Mouse (Mus musculus) spleen, postnatal 36 days (tissue): ENCODE measurements around the gene Lrr1.
"Not testable (repeated sequence)": the region's sequence is repeated elsewhere in the genome, so short reads cannot be mapped to it uniquely, and the experiment has no call there.

Experiments used
- DNase-seq, 2 experiments: peaks; one replicate each; pipeline ENCODE4 v3.0.0; 2022; ENCODE audit warnings: low spot score in 2 of 2, mixed read lengths in 1 of 2

Lrr1 gene

GRCm38 (mm10) chr12:69168461-69169106 is at the start of gene Lrr1:
Gene Lrr1 (plus strand): TSS chr12:69168814.
- DNase-seq: peak; percentile 79

GRCm38 (mm10) chr12:69119908-69120307 is 48.7 kb upstream of the Lrr1 start:
- no peak for DNase-seq

GRCm38 (mm10) chr12:69122801-69123200 is 45.8 kb upstream of the Lrr1 start:
- no peak for DNase-seq

GRCm38 (mm10) chr12:69125066-69125465 is 43.5 kb upstream of the Lrr1 start:
- DNase-seq: no peak

DNA sequence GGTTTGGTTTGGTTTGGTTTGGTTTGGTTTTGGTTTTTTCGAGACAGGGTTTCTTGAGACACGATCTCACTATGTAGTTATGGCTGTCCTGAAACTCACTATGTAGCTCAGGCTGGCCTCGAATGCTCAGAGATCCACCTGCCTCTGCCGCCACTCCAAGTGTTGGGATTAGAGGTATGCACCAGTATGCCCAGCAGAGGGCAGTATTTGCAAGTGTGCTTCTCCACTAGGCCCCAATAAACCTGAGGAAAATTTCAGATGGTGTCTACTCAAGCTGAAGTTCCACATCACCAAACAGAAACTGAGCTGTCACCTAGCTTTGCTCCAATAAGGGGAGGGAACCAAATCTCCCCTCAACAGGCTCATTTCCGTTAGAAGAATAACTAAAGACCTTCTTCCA is 41.4 kb upstream of the Lrr1 start:
- DNase-seq: peak; percentile 1 to 18

GRCm38 (mm10) chr12:69127626-69128025 is 41.0 kb upstream of the Lrr1 start:
- no peak for DNase-seq

- DNase-seq: peak; percentile 1 to 4
Measured at GRCm38 (mm10) chr12:69129634-69130310, 38.8 kb upstream of the Lrr1 start.

DNA sequence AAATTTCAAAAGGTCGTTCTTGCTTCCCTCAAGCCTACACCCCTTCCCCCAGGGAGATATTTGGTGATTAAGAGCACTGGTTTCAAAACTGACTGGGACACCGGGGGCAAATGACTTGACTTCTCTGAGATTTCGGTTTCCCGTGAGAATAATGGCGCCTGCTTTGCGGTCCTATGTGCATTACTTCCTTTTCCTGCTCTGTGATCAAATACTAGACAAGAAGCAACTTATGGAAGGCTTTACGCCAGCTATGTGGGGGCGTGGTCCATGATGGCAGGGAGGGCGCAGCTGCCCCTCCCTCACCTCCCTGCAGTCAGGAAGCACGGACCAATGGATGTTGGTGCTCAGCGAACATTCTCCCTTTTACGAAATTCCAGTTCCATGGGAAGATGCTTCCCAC is 38.1 kb upstream of the Lrr1 start:
- no peak for DNase-seq

GRCm38 (mm10) chr12:69131267-69131666 is 37.3 kb upstream of the Lrr1 start:
- DNase-seq: no peak

DNA sequence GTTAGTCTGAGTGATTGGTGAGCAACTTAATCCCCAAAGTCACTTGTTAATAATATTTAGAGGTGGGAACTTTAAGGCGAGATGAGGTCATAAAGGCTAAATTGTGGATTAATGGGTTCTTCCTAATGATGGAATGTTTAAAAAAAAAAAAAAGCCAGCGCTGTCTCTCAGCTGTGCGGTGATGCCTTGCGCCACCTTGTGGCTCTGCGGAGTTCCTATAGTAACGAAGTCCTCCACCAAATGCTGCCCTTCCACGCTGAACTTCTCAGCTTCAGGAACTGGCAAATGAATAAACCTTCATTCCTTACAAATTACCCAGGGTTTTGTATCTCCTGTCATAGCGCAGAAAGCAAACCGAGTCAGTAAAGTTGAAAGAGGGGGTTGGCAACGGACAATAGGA is 36.6 kb upstream of the Lrr1 start:
- DNase-seq: no peak

- DNase-seq: no peak
Measured at GRCm38 (mm10) chr12:69139201-69139600, 29.4 kb upstream of the Lrr1 start.

DNA sequence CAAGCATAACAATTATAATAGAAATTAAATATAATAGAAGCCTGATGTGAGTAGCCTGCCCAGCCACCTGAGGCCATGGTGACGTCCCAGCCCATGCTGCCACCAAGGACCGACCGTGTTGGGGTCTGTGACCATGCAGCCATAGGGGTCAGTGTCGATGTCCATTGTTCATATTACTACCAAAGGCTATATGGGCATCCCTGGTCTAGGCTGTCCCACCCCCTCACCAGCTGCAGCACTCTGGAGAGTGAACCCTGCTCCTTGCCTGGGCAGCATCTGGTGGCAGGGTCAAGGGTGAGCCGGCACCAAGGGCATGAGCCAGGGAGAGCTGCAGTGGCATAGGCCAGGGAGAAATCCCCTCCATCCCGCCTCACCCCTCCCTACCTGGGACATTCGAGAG is 28.8 kb upstream of the Lrr1 start:
- DNase-seq: no peak

DNA sequence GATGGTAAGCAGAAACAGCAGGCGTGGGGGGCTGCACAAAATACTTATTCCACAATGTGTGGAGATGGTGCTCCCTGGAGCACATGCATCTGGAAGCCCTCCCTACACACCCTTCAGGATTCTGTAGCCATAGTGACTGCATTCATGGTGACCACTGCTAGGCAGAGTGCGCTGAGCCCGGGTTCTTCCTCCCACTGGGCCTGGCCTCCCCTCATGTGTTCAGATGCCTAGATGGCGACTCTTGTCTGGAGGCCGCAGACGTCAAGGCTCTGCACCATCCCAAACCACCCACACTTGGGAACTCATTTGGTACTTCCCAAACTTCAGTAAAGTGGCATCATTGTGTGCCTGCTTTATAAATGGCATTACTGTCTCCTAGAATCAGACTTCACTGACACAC is 25.2 kb upstream of the Lrr1 start:
- no peak for DNase-seq

DNA sequence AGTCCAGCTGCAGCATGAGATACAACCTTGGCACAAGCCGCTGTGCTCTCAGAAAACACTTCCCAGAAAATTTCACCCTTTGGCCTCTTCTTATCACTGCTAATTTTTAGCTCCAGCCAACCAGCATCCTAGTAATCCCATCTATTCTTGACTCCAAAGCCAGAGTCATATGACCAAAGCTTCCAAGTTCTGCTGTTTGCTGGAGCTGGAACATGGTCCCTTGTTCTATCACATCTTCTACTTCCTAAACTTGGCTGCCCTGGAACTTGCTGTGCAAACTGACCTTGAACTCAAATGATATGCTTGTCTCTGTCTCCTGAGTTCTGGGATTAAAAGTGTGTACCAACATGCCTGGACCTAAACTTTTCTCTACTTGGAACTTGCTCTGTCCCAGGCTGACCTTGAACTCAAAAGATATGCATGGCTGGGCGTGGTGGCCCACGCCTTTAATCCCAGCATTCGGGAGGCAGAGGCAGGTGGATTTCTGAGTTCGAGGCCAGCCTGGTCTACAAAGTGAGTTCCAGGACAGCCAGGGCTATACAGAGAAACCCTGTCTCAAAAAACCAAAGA is 21.4 kb upstream of the Lrr1 start:
- DNase-seq: no peak

DNA sequence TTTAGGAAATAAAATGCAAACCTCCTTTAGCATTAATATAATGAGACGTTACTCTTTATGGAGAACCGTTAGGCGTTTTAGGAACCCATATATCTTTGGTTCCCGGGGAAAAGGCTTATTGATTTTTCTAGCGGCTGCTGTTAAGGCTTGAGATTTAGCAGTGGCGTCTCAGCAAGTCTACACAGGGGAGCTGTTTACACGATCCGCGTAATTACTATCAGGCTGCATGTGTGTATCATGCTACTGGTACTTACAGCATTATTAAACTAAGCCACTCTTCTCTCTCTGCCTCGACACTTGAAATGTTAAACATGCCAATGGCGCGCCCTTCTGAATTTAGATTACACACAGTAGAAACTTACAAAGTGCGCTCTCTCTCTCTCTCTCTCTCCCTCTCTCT is 18.6 kb upstream of the Lrr1 start:
- no peak for DNase-seq

- no peak for DNase-seq
Measured at GRCm38 (mm10) chr12:69155923-69156322, 12.7 kb upstream of the Lrr1 start.

DNA sequence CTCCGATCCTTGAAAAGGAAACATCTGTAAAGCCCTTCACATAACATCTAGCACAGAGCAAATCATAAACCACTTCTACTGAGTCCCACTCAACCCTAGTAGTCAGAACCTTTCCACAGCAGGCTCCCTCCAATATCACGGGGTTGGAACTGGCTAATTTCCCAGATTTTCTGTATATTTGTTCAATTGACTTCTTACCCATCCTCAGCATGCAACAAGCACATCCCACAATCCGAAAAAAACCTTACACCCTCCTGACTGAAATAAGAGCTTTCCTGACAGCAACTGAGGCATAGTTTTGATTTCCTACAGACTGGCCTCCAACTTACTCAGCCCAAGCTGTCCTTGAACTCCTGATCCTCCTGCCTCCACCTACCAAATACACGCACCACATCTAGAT is 12.2 kb upstream of the Lrr1 start:
- no peak for DNase-seq

- no peak for DNase-seq
Measured at GRCm38 (mm10) chr12:69157107-69157506, 11.5 kb upstream of the Lrr1 start.

DNA sequence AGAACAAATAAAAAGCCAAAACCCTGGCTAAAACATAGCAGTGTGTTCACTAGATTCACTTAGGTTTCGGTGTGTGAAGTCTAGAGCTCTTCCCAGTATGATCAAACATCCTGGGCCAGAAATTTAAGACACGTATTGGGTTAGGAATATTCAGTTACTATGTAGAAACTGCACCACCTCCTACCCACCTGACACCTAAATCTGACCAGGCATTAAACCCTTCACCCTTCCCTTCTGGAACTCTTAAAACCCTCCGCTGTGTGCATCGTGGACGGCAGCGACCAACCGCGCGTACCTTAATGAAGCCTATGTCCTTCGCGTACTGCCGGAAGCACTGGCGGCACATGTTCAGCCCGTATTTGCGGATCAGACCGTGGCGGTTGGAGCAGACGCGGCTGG is 10.2 kb upstream of the Lrr1 start:
- DNase-seq: no peak

DNA sequence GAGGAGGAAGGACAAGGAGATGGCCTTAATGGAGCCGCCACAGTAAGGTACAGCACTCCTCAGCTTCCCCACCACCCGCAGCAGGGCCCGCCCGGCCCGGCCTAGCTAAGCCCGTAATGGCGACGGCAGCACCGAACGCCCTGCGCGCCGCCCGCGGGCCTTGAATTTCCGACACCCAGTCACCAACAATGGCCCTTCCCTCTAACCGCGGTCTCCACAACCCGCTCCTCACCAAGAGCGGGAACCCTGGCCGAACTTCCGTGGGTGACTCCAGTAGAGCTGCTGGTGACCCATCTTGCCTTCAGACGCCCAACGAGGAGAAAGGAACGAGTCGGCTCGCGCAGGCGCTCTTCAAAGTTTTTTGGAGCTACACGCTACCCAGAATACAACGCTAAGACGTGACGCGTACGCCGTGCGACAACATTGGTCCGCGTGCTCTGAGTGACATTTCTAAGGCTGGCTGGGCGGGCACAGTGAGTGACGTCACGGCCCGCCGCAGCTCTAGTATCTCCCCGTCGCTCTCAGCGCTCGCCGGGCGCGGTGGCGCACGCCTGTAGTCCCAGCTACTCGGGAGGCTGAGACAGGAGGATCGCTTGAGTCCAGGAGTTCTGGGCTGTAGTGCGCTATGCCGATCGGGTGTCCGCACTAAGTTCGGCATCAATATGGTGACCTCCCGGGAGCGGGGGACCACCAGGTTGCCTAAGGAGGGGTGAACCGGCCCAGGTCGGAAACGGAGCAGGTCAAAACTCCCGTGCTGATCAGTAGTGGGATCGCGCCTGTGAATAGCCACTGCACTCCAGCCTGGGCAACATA is 9.6 kb upstream of the Lrr1 start, which contains the start of gene Rps29:
Gene Rps29, minus strand, starts transcription at position 422 of the 813 bp plus-strand sequence.
- DNase-seq: peak; percentile 97 to 98

- DNase-seq: peak in 1 of 2 experiments; percentile 41
Measured at GRCm38 (mm10) chr12:69159578-69159940, 9.1 kb upstream of the Lrr1 start.

DNA sequence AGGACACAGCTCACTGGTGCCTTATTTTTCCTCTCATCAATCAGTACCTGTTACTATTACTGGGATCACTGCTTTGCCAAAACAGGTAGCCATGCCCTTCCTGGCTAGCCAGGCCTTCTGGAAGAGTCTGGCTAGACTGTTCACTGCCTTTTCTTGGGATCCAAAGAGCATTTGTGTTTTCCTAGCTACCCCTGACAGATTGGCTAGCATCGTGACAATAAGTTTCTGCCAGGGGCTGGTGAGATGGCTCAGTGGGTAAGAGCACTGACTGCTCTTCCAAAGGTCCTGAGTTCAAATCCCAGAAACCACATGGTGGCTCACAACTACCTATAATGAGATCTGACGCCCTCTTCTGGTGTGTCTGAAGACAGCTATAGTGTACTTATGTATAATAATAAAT is 7.9 kb upstream of the Lrr1 start:
- DNase-seq: not testable (repeated sequence)
